Mouse (Mus musculus): ENCODE measurements around the gene Ypel5. TPM values are rescaled to one million over a fixed set of nuclear protein-coding genes. Genes with fewer than 3 reads are reported as not detected.

Gene Ypel5
- total RNA-seq, 1 experiment: 20.7 TPM

GRCm38 (mm10) chr17:72795392-72796047 is 40.7 kb upstream of the Ypel5 start:
- Histone ChIP-seq H3K9me3 (ENCODE audit: control insufficient read depth, insufficient read depth, low read depth, low read length) (no peaks in the 10 kb centered on the region), H3K4me3 (ENCODE audit: insufficient read depth in 1 of 2, low read depth in 1 of 2, low read length in 2 of 2, poor library complexity in 1 of 2, severe bottlenecking in 1 of 2) (no peak overlapping the region), H3K4me1 (ENCODE audit: control insufficient read depth in 2 of 2, insufficient read depth in 2 of 2, low read length in 2 of 2, poor library complexity in 1 of 2) (no peaks in the 10 kb centered on the region), H3K27ac (ENCODE audit: insufficient read depth, low read depth, low read length, poor library complexity, severe bottlenecking) (no peak overlapping the region), H3K36me3 (ENCODE audit: control insufficient read depth, insufficient read depth, low read length, poor library complexity, severe bottlenecking) (no peaks in the 10 kb centered on the region), H3K9ac (ENCODE audit: insufficient read depth, low read depth, low read length, poor library complexity, severe bottlenecking) (no peak overlapping the region)
- no peak for DNase-seq (ENCODE audit: low read depth, low spot score)
- in situ Hi-C loops (cut with MboI; ENCODE audit: low sequenced_read_pairs in 2 of 2, unreplicated experiment in 2 of 2): loop anchor here in 1 of 2 experiments (25.0 kb wide), 1 partner anchor 183 kb away; the partner anchor contains the start of gene Alk
- TF ChIP-seq CHD2 (IDR thresholded peaks at IDR 0.05; ENCODE audit: low read depth, low read length) (no peak), MAFK (IDR thresholded peaks at IDR 0.05; ENCODE audit: insufficient read depth, low read depth, low read length) (no peak), ZC3H11A (IDR thresholded peaks at IDR 0.05; ENCODE audit: borderline replicate concordance, low read depth, low read length) (no peak), HCFC1 (IDR thresholded peaks at IDR 0.05; ENCODE audit: borderline replicate concordance, insufficient read depth, low read length) (no peak), ZNF384 (IDR thresholded peaks at IDR 0.05; ENCODE audit: low read depth, low read length) (no peak)

- TF ChIP-seq ZNF384 (IDR thresholded peaks at IDR 0.05; ENCODE audit: low read depth, low read length): no peak
- no peak for TF ChIP-seq ZC3H11A (IDR thresholded peaks at IDR 0.05; ENCODE audit: borderline replicate concordance, low read depth, low read length)
- TF ChIP-seq CHD2 (IDR thresholded peaks at IDR 0.05; ENCODE audit: low read depth, low read length): no peak
- TF ChIP-seq MAFK (IDR thresholded peaks at IDR 0.05; ENCODE audit: insufficient read depth, low read depth, low read length): no peak
- H3K36me3 ChIP-seq (ENCODE audit: control insufficient read depth, insufficient read depth, low read length, poor library complexity, severe bottlenecking): no peaks in the 10 kb centered on the region
- H3K9me3 ChIP-seq (ENCODE audit: control insufficient read depth, insufficient read depth, low read depth, low read length): no peaks in the 10 kb centered on the region
- H3K4me1 ChIP-seq (ENCODE audit: control insufficient read depth in 2 of 2, insufficient read depth in 2 of 2, low read length in 2 of 2, poor library complexity in 1 of 2): no peaks in the 10 kb centered on the region
- no peak overlapping the region for H3K4me3 ChIP-seq (ENCODE audit: insufficient read depth in 1 of 2, low read depth in 1 of 2, low read length in 2 of 2, poor library complexity in 1 of 2, severe bottlenecking in 1 of 2)
- in situ Hi-C loops (cut with MboI; ENCODE audit: low sequenced_read_pairs in 2 of 2, unreplicated experiment in 2 of 2): loop anchor here in 1 of 2 experiments (25.0 kb wide), 1 partner anchor 184 kb away; the partner anchor contains the start of gene Alk
- peak; percentile 37 for DNase-seq (ENCODE audit: low read depth, low spot score)
- H3K27ac ChIP-seq (ENCODE audit: insufficient read depth, low read depth, low read length, poor library complexity, severe bottlenecking): no peak overlapping the region
- H3K9ac ChIP-seq (ENCODE audit: insufficient read depth, low read depth, low read length, poor library complexity, severe bottlenecking): no peak overlapping the region
These were observed 39.7 kb upstream of the Ypel5 start for GRCm38 (mm10) chr17:72796506-72796905.

- Histone ChIP-seq H3K36me3 (ENCODE audit: control insufficient read depth, insufficient read depth, low read length, poor library complexity, severe bottlenecking) (no peaks in the 10 kb centered on the region), H3K4me3 (ENCODE audit: insufficient read depth in 1 of 2, low read depth in 1 of 2, low read length in 2 of 2, poor library complexity in 1 of 2, severe bottlenecking in 1 of 2) (no peak overlapping the region), H3K27ac (ENCODE audit: insufficient read depth, low read depth, low read length, poor library complexity, severe bottlenecking) (no peak overlapping the region), H3K9ac (ENCODE audit: insufficient read depth, low read depth, low read length, poor library complexity, severe bottlenecking) (no peak overlapping the region), H3K4me1 (ENCODE audit: control insufficient read depth in 2 of 2, insufficient read depth in 2 of 2, low read length in 2 of 2, poor library complexity in 1 of 2) (no peaks in the 10 kb centered on the region), H3K9me3 (ENCODE audit: control insufficient read depth, insufficient read depth, low read depth, low read length) (no peaks in the 10 kb centered on the region)
- TF ChIP-seq ZNF384 (IDR thresholded peaks at IDR 0.05; ENCODE audit: low read depth, low read length): no peak
- no peak; the same call in 1 of the 2 replicates for TF ChIP-seq ZC3H11A (IDR thresholded peaks at IDR 0.05; ENCODE audit: borderline replicate concordance, low read depth, low read length)
- no peak for TF ChIP-seq MAFK (IDR thresholded peaks at IDR 0.05; ENCODE audit: insufficient read depth, low read depth, low read length)
- TF ChIP-seq CHD2 (IDR thresholded peaks at IDR 0.05; ENCODE audit: low read depth, low read length): no peak
- no peak for TF ChIP-seq HCFC1 (IDR thresholded peaks at IDR 0.05; ENCODE audit: borderline replicate concordance, insufficient read depth, low read length)
- peak; percentile 40 for DNase-seq (ENCODE audit: low read depth, low spot score)
- in situ Hi-C loops (cut with MboI; ENCODE audit: low sequenced_read_pairs in 2 of 2, unreplicated experiment in 2 of 2): loop anchor here in 1 of 2 experiments (25.0 kb wide), 1 partner anchor 186 kb away; the partner anchor contains the start of gene Alk
These were observed 38.4 kb upstream of the Ypel5 start for GRCm38 (mm10) chr17:72797867-72798266.

- H3K9me3 ChIP-seq (ENCODE audit: control insufficient read depth, insufficient read depth, low read depth, low read length): no peaks in the 10 kb centered on the region
- no peak for DNase-seq (ENCODE audit: low read depth, low spot score)
These were observed 26.2 kb upstream of the Ypel5 start for GRCm38 (mm10) chr17:72809942-72810654.

More at GRCm38 (mm10) chr17:72809942-72810654, 26.2 kb upstream of the Ypel5 start:
- Histone ChIP-seq H3K36me3 (ENCODE audit: control insufficient read depth, insufficient read depth, low read length, poor library complexity, severe bottlenecking) (no peaks in the 10 kb centered on the region), H3K27ac (ENCODE audit: insufficient read depth, low read depth, low read length, poor library complexity, severe bottlenecking) (no peak overlapping the region), H3K9ac (ENCODE audit: insufficient read depth, low read depth, low read length, poor library complexity, severe bottlenecking) (no peak overlapping the region), H3K4me3 (ENCODE audit: insufficient read depth in 1 of 2, low read depth in 1 of 2, low read length in 2 of 2, poor library complexity in 1 of 2, severe bottlenecking in 1 of 2) (no peak overlapping the region), H3K4me1 (ENCODE audit: control insufficient read depth in 2 of 2, insufficient read depth in 2 of 2, low read length in 2 of 2, poor library complexity in 1 of 2) (no peaks in the 10 kb centered on the region)
- in situ Hi-C loops (cut with MboI; ENCODE audit: low sequenced_read_pairs in 2 of 2, unreplicated experiment in 2 of 2): no loop called here
- peak; percentile 71 for TF ChIP-seq ZNF384 (IDR thresholded peaks at IDR 0.05; ENCODE audit: low read depth, low read length)
- no peak for TF ChIP-seq CHD2 (IDR thresholded peaks at IDR 0.05; ENCODE audit: low read depth, low read length)

Measured in ES-E14 (cell line).